Mouse (Mus musculus) cerebellum, adult 2 months (tissue): Measurements from ENCODE around the gene Eif3j1. TPM values are rescaled to one million over a fixed set of nuclear protein-coding genes. Genes with fewer than 3 reads are reported as not detected.
"Not testable (repeated sequence)": the region's sequence is repeated elsewhere in the genome, so short reads cannot be mapped to it uniquely, and the experiment has no call there.

Source experiments
- DNase-seq, 2 experiments: peaks; one replicate each; pipeline ENCODE4 v3.0.0; 2021
- H3K27ac ChIP-seq: fragments of 200-500 bp; 2 replicates; pipeline ENCODE4 v1.5.1; 2012; ENCODE audit warnings: low read length, control low read depth, inconsistent platforms; ENCODE audit not compliant: insufficient read depth
- H3K27me3 ChIP-seq: fragments of 200-500 bp; 2 replicates; pipeline ENCODE4 v1.6.1; 2012; ENCODE audit warnings: inconsistent platforms, mild to moderate bottlenecking, low read length, moderate library complexity; ENCODE audit not compliant: control insufficient read depth, insufficient read depth
- H3K4me1 ChIP-seq: fragments of 200-500 bp; 2 replicates; pipeline ENCODE4 v1.6.1; 2011; ENCODE audit warnings: low read length; ENCODE audit not compliant: control insufficient read depth, insufficient read depth
- H3K4me3 ChIP-seq: fragments of 200-500 bp; replicated peaks from 2 replicates; pipeline ENCODE3; 2011; ENCODE audit warnings: mild to moderate bottlenecking, low read depth, low read length, control low read depth; ENCODE audit not compliant: insufficient read depth
- CTCF ChIP-seq: fragments of 200-500 bp; IDR thresholded peaks from 2 replicates; pipeline ENCODE4 v1.5.1; 2011; ENCODE audit warnings: low read depth, mild to moderate bottlenecking, control low read depth, low read length, moderate library complexity, borderline replicate concordance; ENCODE audit not compliant: insufficient read depth
- POLR2A ChIP-seq: fragments of 200-500 bp; IDR thresholded peaks from 2 replicates; pipeline ENCODE4 v1.6.1; 2011; ENCODE audit warnings: low read length, control low read depth, borderline replicate concordance; ENCODE audit not compliant: insufficient read depth
- WGBS: fragments of 180-500 bp; shearing (Covaris S2); methylation state at CpG from one replicate; pipeline ENCODE4 v1.1.7; 2018; 5-methylcytosine and 5-hydroxymethylcytosine counted together
- polyA plus RNA-seq: library from polyadenylated mRNA; depleted of rRNA; stranded (reverse); fragments of >200 nt; gene quantifications from 2 replicates; pipeline ENCODE4 v1.2.3, GENCODE M21; 2012; rRNA removed

Eif3j1 gene
- 20.5 and 22.2 TPM in 2 replicates for polyA plus RNA-seq

DNA sequence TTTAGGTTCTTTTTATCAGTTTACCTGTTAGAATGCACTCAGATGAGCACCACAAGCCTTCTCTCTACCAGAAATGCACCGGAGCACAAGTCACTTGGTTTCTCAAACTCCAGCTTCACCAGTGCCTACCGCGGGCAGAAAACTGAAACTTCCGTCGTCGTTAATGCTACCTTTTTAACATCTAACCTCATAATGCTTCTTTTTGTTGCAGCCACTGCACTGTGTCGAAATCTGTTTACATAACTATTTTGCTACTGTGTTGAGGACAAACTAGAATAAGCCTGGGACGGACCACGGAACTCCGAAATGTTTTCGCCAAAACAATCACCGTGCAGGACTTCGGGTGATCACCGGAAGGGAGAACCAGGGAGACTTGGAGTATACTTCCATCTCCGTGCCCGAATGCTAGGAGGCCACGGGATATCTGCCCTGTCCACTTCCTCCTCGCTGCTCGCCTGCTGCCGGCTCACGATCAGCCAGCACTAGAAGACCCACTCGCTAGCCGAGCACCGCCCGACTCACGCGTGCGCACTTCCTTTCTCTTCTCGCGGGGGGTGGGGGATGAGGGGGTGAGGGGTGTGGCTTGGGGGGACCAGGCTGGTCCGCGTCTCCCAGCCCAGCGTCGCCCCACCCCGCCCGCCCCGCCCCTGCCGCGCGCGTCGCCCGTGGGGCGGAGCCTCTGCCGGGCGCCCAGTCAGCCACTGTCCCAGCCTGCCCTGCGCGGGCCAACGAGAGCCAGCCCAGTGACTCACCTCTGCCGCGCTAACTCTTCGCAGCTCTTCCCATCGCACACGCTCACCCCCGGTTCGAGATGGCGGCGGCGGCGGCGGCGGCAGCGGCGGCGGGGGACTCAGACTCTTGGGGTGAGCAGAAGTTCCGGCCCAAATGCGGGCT lies at the start of gene Eif3j1:
Gene Eif3j1, plus strand, starts transcription at position 685 of the 894 bp plus-strand sequence.
- peak; percentile 99 for TF ChIP-seq POLR2A
- no peak for TF ChIP-seq CTCF
- Histone ChIP-seq H3K27ac (peak within 1 kb of the TSS; percentile 74), H3K27me3 (no peaks in the 10 kb centered on the region), H3K4me3 (peak within 1 kb of the TSS; percentile 86), H3K4me1 (no peaks in the 10 kb centered on the region; the same call in 1 of the 2 replicates)
- under 1% methylated on average over 55 of the region's 67 CpGs for WGBS
- peak; percentile 90 to 93 for DNase-seq

DNA sequence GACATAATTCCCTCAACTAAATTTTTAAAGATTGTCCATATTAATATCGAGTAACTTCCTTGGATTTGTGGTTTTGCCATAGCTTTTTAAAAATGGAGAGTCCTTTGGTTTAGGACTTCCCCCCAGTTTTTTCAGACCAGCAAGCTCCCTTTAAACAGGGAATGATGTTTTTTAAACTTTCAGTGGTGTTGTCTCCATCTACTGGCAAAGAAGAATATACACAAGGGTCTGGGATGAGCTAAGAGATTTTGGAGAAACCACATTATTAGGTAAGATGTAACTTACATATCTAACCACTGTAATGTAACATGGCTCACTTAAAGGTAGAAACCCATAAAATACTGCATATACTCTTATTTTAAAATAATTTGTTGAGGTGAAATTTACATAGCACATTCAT lies 32.6 kb upstream of the Eif3j1 start:
- TF ChIP-seq POLR2A (no peak), CTCF (no peak)
- Histone ChIP-seq H3K4me1 (no peaks in the 10 kb centered on the region), H3K27ac (no peak overlapping the region), H3K4me3 (no peak overlapping the region), H3K27me3 (no peaks in the 10 kb centered on the region)
- WGBS, result 80% methylated on average over 1 of the region's 1 CpGs
- DNase-seq, result no peak

DNA sequence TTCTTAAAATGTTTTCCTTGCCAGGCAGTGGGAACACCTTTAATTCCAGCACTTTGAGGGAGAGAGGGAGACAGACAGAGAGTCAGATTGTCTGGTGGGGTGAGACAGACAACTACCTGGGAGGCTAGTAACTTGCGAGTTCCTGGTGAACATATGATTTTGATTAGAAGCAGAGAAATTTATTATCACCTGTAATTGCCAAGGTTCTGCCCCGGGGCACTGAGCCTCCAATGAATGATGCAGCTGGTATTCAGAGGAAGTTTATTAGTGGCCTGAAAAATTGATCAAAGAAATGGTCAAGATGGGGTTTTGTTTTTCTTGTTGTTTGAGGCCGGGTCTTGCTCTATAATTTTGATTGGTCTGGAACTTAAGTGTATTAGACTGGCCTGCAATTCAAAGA lies 19.5 kb upstream of the Eif3j1 start:
- WGBS, result 92% methylated on average over 3 of the region's 3 CpGs
- TF ChIP-seq POLR2A, result no peak
- no peak for TF ChIP-seq CTCF
- Histone ChIP-seq H3K27me3 (no peaks in the 10 kb centered on the region), H3K27ac (no peak overlapping the region), H3K4me3 (no peak overlapping the region), H3K4me1 (no peaks in the 10 kb centered on the region)
- DNase-seq, result no peak

DNA sequence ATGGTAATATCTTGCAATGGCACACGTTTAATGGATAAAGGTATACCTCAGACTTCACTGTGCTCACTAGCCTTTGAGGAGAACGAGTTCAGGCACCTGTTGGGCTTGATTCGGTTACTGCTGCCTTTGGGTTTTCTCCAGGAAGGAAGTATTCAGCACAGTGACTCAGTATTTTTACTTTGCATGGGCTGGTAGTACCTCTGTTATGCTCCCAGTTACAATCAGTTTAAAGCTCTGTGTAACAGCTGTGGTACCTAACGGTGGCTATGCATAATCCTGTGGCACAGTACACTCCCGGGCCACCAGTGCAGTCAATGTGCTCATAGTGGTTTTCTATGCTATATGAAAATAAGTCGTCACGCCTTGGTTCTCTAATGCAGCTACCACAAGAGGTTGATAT lies 16.9 kb upstream of the Eif3j1 start:
- 83% methylated on average over 7 of the region's 7 CpGs for WGBS

GRCm38 (mm10) chr2:122018705-122019104 lies 9.6 kb upstream of the Eif3j1 start:
- no peaks in the 10 kb centered on the region for H3K4me1 ChIP-seq
- no peak overlapping the region for H3K4me3 ChIP-seq
- WGBS, result 85% methylated on average over 1 of the region's 1 CpGs
- no peak overlapping the region for H3K27ac ChIP-seq
- no peak for DNase-seq
- TF ChIP-seq POLR2A, result no peak
- no peak for TF ChIP-seq CTCF
- H3K27me3 ChIP-seq, result no peaks in the 10 kb centered on the region

More for the DNA sequence above, 16.9 kb upstream of the Eif3j1 start:
- H3K4me1 ChIP-seq, result no peaks in the 10 kb centered on the region
- H3K27ac ChIP-seq, result no peak overlapping the region
- DNase-seq, result no peak
- H3K4me3 ChIP-seq, result no peak overlapping the region
- TF ChIP-seq CTCF, result no peak
- no peak for TF ChIP-seq POLR2A
- no peaks in the 10 kb centered on the region for H3K27me3 ChIP-seq

DNA sequence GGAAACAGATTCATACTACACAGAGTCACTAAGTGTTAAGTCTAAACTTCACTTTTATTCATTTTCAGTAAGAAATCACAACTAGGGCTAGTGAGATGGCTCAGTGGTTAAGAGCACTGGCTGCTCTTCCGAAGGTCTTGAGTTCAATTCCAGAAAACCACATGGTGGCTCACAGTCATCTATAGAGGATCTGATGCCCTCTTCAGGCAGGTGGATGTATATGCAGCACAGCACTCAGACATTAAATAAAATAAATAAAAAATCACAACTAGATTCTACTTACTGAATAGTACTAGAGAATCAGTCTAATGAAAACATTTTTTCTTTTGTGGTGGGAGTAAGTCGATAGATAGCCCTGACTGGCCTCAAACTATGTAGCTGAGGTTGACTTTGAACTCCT lies 6.1 kb upstream of the Eif3j1 start:
- no peak for DNase-seq
- Histone ChIP-seq H3K27me3 (no peaks in the 10 kb centered on the region), H3K4me1 (no peaks in the 10 kb centered on the region), H3K27ac (no peak overlapping the region), H3K4me3 (no peak overlapping the region)
- TF ChIP-seq POLR2A, result no peak
- TF ChIP-seq CTCF, result no peak
- 76% methylated on average over 2 of the region's 2 CpGs for WGBS

DNA sequence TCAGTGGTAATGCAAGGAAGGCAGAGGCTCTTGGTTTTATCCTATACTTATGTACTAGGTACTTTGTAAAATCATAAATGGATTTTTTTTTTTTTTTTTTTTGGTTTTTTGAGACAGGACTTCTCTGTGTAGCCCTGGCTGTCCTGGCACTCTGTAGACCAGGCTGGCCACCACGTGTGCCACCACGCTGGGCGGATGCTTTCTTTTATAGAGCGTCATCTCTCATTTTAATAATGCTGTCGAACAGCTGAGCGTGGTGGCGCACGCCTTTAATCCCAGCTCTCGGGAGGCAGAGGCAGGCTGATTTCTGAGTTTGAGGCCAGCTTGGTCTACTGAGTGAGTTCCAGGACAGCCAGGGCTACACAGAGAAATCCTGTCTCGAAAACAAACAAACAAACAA lies 1.3 kb upstream of the Eif3j1 start:
- H3K4me3 ChIP-seq, result not testable (repeated sequence)
- 91% methylated on average over 10 of the region's 10 CpGs for WGBS

More for the DNA sequence above, 1.3 kb upstream of the Eif3j1 start:
- DNase-seq, result peak; percentile 11 to 19
- not testable (repeated sequence) for H3K27ac ChIP-seq, H3K27me3 ChIP-seq, H3K4me1 ChIP-seq
